Mouse (Mus musculus) liver, embryonic 11.5 days (tissue): ENCODE results near the gene Dpyd. TPM values are rescaled to one million over a fixed set of nuclear protein-coding genes. Genes with fewer than 3 reads are reported as not detected.

Source experiments
- ATAC-seq: fragments of 200-750 bp; cut with Nextera tagmentation; replicated peaks from 2 replicates; pipeline ENCODE4 v1.8.0; 2017; ENCODE audit warnings: moderate number of reproducible peaks, mild to moderate bottlenecking, moderate TSS enrichment, moderate library complexity; ENCODE audit not compliant: low FRiP score
- DNase-seq: peaks from one replicate; pipeline ENCODE4 v3.0.0-alpha.2; 2017; ENCODE audit warnings: low spot score
- H3K27ac ChIP-seq: fragments of 300-500 bp; sonication (generic); 2 replicates; pipeline ENCODE4 v1.5.1; 2014; ENCODE audit warnings: mild to moderate bottlenecking, low read depth, low read length, control low read depth
- H3K27me3 ChIP-seq: fragments of 300-500 bp; sonication (generic); replicated peaks from 2 replicates; pipeline ENCODE4 v1.6.1; 2014; ENCODE audit warnings: low read length, mixed read lengths; ENCODE audit not compliant: control insufficient read depth, insufficient read depth
- H3K36me3 ChIP-seq: fragments of 300-500 bp; sonication (generic); 2 replicates; pipeline ENCODE4 v1.6.1; 2014; ENCODE audit warnings: mild to moderate bottlenecking, low read length, moderate library complexity, mixed read lengths; ENCODE audit not compliant: control insufficient read depth, insufficient read depth
- H3K4me1 ChIP-seq: fragments of 300-500 bp; sonication (generic); replicated peaks from 2 replicates; pipeline ENCODE4 v1.6.1; 2014; ENCODE audit warnings: low read length, mixed read lengths; ENCODE audit not compliant: control insufficient read depth, insufficient read depth
- H3K4me2 ChIP-seq: fragments of 300-500 bp; sonication (generic); 2 replicates; pipeline ENCODE4 v1.6.1; 2014; ENCODE audit warnings: mild to moderate bottlenecking, control low read depth, moderate library complexity
- H3K4me3 ChIP-seq: fragments of 300-500 bp; sonication (generic); 2 replicates; pipeline ENCODE4 v1.5.1; 2014; ENCODE audit warnings: low read depth, low read length, control low read depth
- H3K9ac ChIP-seq: fragments of 300-500 bp; sonication (generic); 2 replicates; pipeline ENCODE4 v1.6.1; 2014; ENCODE audit warnings: low read depth, low read length, control low read depth
- H3K9me3 ChIP-seq: fragments of 300-500 bp; sonication (generic); 2 replicates; pipeline ENCODE4 v1.6.1; 2016; ENCODE audit warnings: low read length, inconsistent platforms, mixed read lengths; ENCODE audit not compliant: control insufficient read depth
- WGBS: fragments of 180-500 bp; shearing (Covaris S2); extraction: QIAGEN DNeasy Blood & Tissue Kit; methylation state at CpG from one replicate; pipeline ENCODE4 v1.1.7; 2014; 5-methylcytosine and 5-hydroxymethylcytosine counted together
- polyA plus RNA-seq: library from polyadenylated mRNA; unstranded; fragments of >200 nt; fragmentation: Nextera tagmentation; extraction: Ambion mirVana; gene quantifications from 2 replicates; pipeline ENCODE4 v1.2.1, GENCODE M21; 2014

The Dpyd gene
- polyA plus RNA-seq, 1 experiment from 2014 or later: 1.6 TPM

- H3K27ac ChIP-seq: no peak overlapping the region
- H3K9ac ChIP-seq: no peak overlapping the region
- no peak overlapping the region for H3K4me3 ChIP-seq
- H3K4me1 ChIP-seq: no peaks in the 10 kb centered on the region
- H3K36me3 ChIP-seq: no peaks in the 10 kb centered on the region
- DNase-seq: no peak
- H3K27me3 ChIP-seq: no peaks in the 10 kb centered on the region
- H3K9me3 ChIP-seq: no peaks in the 10 kb centered on the region
- 80% methylated on average over 5 of the region's 5 CpGs for WGBS
- H3K4me2 ChIP-seq: no peak overlapping the region
- no peak for ATAC-seq
Observed at GRCm38 (mm10) chr3:118663987-118664692, 102.2 kb downstream of the Dpyd start.

DNA sequence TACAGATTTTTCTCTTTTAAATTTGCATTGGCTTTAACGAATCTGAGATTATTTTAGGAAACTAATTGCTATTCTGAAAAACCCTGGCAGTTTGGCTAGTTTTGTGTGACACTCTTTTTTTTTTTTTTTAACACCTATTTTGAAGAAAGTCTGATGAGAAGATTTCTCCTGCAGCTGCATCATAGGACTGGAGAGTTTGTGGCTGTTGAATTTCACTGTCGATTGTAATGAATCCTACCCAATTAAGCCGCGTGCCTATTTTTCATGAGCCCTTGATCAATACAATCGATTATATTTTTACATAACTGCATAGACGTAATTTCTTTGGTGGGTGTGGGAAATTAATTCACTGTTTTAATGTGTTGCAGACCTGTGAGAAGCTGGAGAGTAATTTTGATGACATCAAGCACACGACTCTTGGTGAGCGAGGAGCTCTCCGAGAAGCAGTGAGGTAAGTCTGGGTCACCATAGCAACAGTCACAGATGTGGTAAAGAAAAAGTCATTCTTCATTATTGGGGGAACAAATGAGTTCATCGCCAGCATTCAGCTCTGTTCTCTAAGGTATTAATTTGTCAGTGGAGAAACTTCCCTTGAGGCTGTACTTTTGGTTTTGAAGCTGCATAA, 112.3 kb downstream of the Dpyd start:
- Histone ChIP-seq H3K27me3 (no peaks in the 10 kb centered on the region), H3K27ac (no peak overlapping the region), H3K36me3 (no peaks in the 10 kb centered on the region), H3K9ac (no peak overlapping the region), H3K4me3 (no peak overlapping the region), H3K9me3 (no peaks in the 10 kb centered on the region), H3K4me2 (no peak overlapping the region), H3K4me1 (no peaks in the 10 kb centered on the region)
- ATAC-seq (no peak), DNase-seq (no peak)
- 74% methylated on average over 10 of the region's 10 CpGs for WGBS

- no peak for DNase-seq
- Histone ChIP-seq H3K9ac (no peak overlapping the region), H3K4me2 (no peak overlapping the region), H3K27me3 (no peaks in the 10 kb centered on the region), H3K4me1 (no peaks in the 10 kb centered on the region), H3K27ac (no peak overlapping the region), H3K9me3 (no peaks in the 10 kb centered on the region), H3K4me3 (no peak overlapping the region), H3K36me3 (no peaks in the 10 kb centered on the region)
- 48% methylated on average over 1 of the region's 1 CpGs for WGBS
- no peak for ATAC-seq
Observed at GRCm38 (mm10) chr3:118675441-118675840, 113.5 kb downstream of the Dpyd start.

DNA sequence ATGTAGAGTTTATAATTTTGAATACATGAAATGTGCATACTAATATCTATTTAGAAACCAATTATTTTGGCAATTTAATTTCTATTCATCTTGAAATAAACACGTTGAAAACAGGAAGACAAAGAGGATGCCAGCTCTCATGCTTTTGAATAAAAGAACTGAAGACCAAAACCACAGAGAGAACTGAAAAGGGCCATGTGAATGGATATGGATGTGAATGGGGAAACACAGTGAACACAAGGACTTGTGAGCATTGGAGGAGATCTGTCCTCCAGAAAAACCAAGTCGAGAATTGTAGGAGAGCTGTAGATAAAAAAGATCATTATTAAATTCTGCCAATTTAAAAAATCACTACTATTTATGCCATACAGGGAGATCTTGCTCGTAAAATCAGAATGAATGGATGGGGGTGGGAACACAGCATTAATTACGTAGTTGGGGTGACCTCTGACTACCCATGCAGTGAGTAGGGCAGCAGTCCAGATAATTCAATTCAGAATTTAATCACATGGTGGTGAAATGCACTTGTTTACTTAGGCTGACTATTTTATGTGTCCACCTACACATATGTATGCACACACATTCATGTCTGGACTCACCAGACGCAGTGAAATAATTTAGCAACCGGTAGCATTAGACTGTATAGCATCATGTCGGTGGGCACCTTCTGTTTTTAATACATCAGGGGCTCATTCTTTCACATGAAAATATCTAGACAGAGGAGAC, 114.3 kb downstream of the Dpyd start:
- no peaks in the 10 kb centered on the region for H3K9me3 ChIP-seq
- WGBS: 75% methylated on average over 7 of the region's 7 CpGs
- H3K4me2 ChIP-seq: no peak overlapping the region
- H3K36me3 ChIP-seq: no peaks in the 10 kb centered on the region
- H3K27ac ChIP-seq: no peak overlapping the region
- no peaks in the 10 kb centered on the region for H3K27me3 ChIP-seq
- ATAC-seq (no peak), DNase-seq (no peak)
- H3K9ac ChIP-seq: no peak overlapping the region
- no peaks in the 10 kb centered on the region for H3K4me1 ChIP-seq
- no peak overlapping the region for H3K4me3 ChIP-seq

DNA sequence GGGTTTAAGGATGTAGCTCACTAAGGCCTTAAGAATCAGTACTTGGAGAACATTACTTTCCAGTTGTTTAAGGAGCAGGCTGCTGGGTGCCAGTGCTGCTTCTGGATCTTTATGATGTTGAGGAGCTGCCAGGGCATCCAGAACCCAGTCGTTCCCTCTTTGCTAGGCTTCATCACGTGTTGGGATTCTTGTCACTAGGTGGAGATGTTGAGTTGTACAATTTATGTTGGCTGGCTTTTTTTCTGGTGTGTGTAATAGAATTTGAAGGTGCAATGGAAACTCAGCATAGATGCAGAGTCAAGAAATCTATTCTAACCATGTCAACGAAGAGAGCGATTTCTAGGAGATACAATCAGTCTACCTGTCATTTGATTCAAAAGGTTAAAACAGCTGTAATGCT, 118.9 kb downstream of the Dpyd start:
- Histone ChIP-seq H3K4me3 (no peak overlapping the region), H3K27me3 (no peaks in the 10 kb centered on the region), H3K27ac (no peak overlapping the region), H3K9ac (no peak overlapping the region), H3K4me2 (no peak overlapping the region), H3K4me1 (no peaks in the 10 kb centered on the region), H3K9me3 (no peaks in the 10 kb centered on the region), H3K36me3 (no peaks in the 10 kb centered on the region)
- DNase-seq: no peak
- 58% methylated on average over 4 of the region's 4 CpGs for WGBS
- ATAC-seq: no peak

- H3K4me2 ChIP-seq: no peak overlapping the region
- no peak overlapping the region for H3K4me3 ChIP-seq
- no peaks in the 10 kb centered on the region for H3K9me3 ChIP-seq
- H3K4me1 ChIP-seq: no peaks in the 10 kb centered on the region
- H3K9ac ChIP-seq: no peak overlapping the region
- ATAC-seq: no peak
- WGBS: 69% methylated on average over 3 of the region's 3 CpGs
- H3K27me3 ChIP-seq: no peaks in the 10 kb centered on the region
- no peaks in the 10 kb centered on the region for H3K36me3 ChIP-seq
- DNase-seq: no peak
- no peak overlapping the region for H3K27ac ChIP-seq
Observed at GRCm38 (mm10) chr3:118750269-118750668, 188.3 kb downstream of the Dpyd start.

- no peak overlapping the region for H3K4me3 ChIP-seq
- H3K4me2 ChIP-seq: no peak overlapping the region
- no peak for ATAC-seq
- 64% methylated on average over 2 of the region's 2 CpGs for WGBS
- no peaks in the 10 kb centered on the region for H3K27me3 ChIP-seq
- no peaks in the 10 kb centered on the region for H3K4me1 ChIP-seq
- no peak overlapping the region for H3K9ac ChIP-seq
- no peaks in the 10 kb centered on the region for H3K36me3 ChIP-seq
- no peak overlapping the region for H3K27ac ChIP-seq
- H3K9me3 ChIP-seq: no peaks in the 10 kb centered on the region
- no peak for DNase-seq
Observed at GRCm38 (mm10) chr3:118753623-118754022, 191.7 kb downstream of the Dpyd start.

- Histone ChIP-seq H3K4me1 (no peaks in the 10 kb centered on the region), H3K9me3 (no peaks in the 10 kb centered on the region), H3K36me3 (no peaks in the 10 kb centered on the region), H3K4me3 (no peak overlapping the region), H3K4me2 (no peak overlapping the region), H3K27me3 (no peaks in the 10 kb centered on the region), H3K9ac (no peak overlapping the region), H3K27ac (no peak overlapping the region)
- DNase-seq: no peak
- WGBS: 71% methylated on average over 1 of the region's 1 CpGs
- no peak for ATAC-seq
Observed at GRCm38 (mm10) chr3:118756099-118756498, 194.2 kb downstream of the Dpyd start.
